Mouse (Mus musculus): Measurements from ENCODE around the gene Chd9. TPM values are rescaled to one million over a fixed set of nuclear protein-coding genes. Genes with fewer than 3 reads are reported as not detected.

Gene Chd9
- total and polyA plus RNA-seq, 2 experiments from 2014 or later = 103 to 112 TPM

DNA sequence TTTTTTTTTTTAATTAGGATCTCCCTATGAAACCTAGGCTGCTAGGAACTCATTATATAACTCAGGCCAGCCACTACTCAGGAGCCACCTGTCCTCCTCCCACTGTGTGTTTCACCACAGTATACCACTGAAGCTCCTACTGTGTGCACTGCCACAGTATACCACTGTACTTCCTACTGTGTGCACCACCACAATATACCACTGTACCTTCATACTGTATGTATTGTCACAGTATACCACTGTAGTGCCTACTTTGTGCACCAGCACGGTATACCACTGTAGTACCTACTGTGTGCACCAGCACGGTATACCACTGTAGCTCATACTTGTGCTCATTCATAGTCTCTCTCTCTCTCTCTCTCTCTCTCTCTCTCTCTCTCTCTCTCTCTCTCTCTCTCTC is 29.9 kb downstream of the Chd9 start:
- no peak overlapping the region for H3K9ac ChIP-seq (replicated peaks; ENCODE audit: low read length)

GRCm38 (mm10) chr8:90861266-90861944 is 33.3 kb downstream of the Chd9 start:
- no peak overlapping the region for H3K9ac ChIP-seq (replicated peaks; ENCODE audit: low read length)
- H3K27me3 ChIP-seq (ENCODE audit: insufficient read depth, low read length) = no peaks in the 10 kb centered on the region
- H3K27ac ChIP-seq = peak overlapping the region; percentile 72
- ATAC-seq (peak; percentile 63; the same call in 1 of the 2 replicates), DNase-seq (ENCODE audit: low spot score) (peak; percentile 72)
- no peaks in the 10 kb centered on the region for H3K9me3 ChIP-seq (ENCODE audit: low read length)
- peak; percentile 26; the same call in 1 of the 2 replicates for TF ChIP-seq CTCF (IDR thresholded peaks at IDR 0.05; ENCODE audit: low read depth)
- H3K4me3 ChIP-seq (ENCODE audit: low read length) = no peak overlapping the region
- H3K36me3 ChIP-seq (ENCODE audit: insufficient read depth, low read length) = no peaks in the 10 kb centered on the region
- H3K4me2 ChIP-seq (ENCODE audit: low read depth, low read length) = peak overlapping the region; percentile 25; the same call in 1 of the 2 replicates
- WGBS = 12% methylated on average over 9 of the region's 9 CpGs
- H3K4me1 ChIP-seq (ENCODE audit: insufficient read depth, low read length) = peaks cover 15% of the 10 kb centered on the region

More for the DNA sequence above, 29.9 kb downstream of the Chd9 start:
- no peak for DNase-seq (ENCODE audit: low spot score)
- ATAC-seq = no peak
- TF ChIP-seq CTCF (IDR thresholded peaks at IDR 0.05; ENCODE audit: low read depth) = no peak
- no peak overlapping the region for H3K4me2 ChIP-seq (ENCODE audit: low read depth, low read length)
- H3K4me1 ChIP-seq (ENCODE audit: insufficient read depth, low read length) = peaks cover 15% of the 10 kb centered on the region
- no peaks in the 10 kb centered on the region for H3K9me3 ChIP-seq (ENCODE audit: low read length)
- 95% methylated on average over 2 of the region's 2 CpGs for WGBS
- no peaks in the 10 kb centered on the region for H3K36me3 ChIP-seq (ENCODE audit: insufficient read depth, low read length)
- no peak overlapping the region for H3K4me3 ChIP-seq (ENCODE audit: low read length)
- no peaks in the 10 kb centered on the region for H3K27me3 ChIP-seq (ENCODE audit: insufficient read depth, low read length)
- H3K27ac ChIP-seq = no peak overlapping the region

- Histone ChIP-seq H3K9ac (replicated peaks; ENCODE audit: low read length) (no peak overlapping the region), H3K4me1 (ENCODE audit: insufficient read depth, low read length) (peaks cover 15% of the 10 kb centered on the region), H3K4me3 (ENCODE audit: low read length) (no peak overlapping the region), H3K27me3 (ENCODE audit: insufficient read depth, low read length) (no peaks in the 10 kb centered on the region), H3K27ac (peak overlapping the region; percentile 72), H3K36me3 (ENCODE audit: insufficient read depth, low read length) (no peaks in the 10 kb centered on the region), H3K4me2 (ENCODE audit: low read depth, low read length) (peak overlapping the region; percentile 25; the same call in 1 of the 2 replicates), H3K9me3 (ENCODE audit: low read length) (no peaks in the 10 kb centered on the region)
- ATAC-seq (peak; percentile 87), DNase-seq (ENCODE audit: low spot score) (peak; percentile 81)
- no peak for TF ChIP-seq CTCF (IDR thresholded peaks at IDR 0.05; ENCODE audit: low read depth)
- WGBS = 7% methylated on average over 9 of the region's 9 CpGs
Observed at GRCm38 (mm10) chr8:90862038-90862437, 33.9 kb downstream of the Chd9 start.

DNA sequence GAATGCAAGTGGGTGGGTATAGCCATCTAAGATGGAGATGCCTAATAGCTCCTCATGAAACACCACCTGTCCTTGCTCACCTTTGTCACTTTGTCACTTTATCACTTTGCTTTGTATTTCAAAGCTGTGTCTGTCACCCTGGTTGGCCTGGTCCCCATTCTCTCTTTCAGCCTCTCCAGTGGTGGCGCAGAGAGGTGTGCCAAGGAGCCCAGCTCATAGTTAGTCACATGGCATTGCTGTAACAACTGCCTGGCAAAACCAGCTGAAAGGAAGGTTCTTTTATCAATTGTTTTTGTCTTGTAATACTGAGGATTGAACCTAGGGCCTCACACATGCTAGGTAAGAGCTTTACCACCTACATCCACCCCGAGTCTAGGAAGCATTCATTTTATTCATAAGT is 38.9 kb downstream of the Chd9 start:
- no peak for DNase-seq (ENCODE audit: low spot score)
- Histone ChIP-seq H3K27me3 (ENCODE audit: insufficient read depth, low read length) (no peaks in the 10 kb centered on the region), H3K4me3 (ENCODE audit: low read length) (no peak overlapping the region), H3K27ac (no peak overlapping the region), H3K9ac (replicated peaks; ENCODE audit: low read length) (no peak overlapping the region), H3K4me2 (ENCODE audit: low read depth, low read length) (no peak overlapping the region), H3K9me3 (ENCODE audit: low read length) (no peaks in the 10 kb centered on the region), H3K36me3 (ENCODE audit: insufficient read depth, low read length) (no peaks in the 10 kb centered on the region), H3K4me1 (ENCODE audit: insufficient read depth, low read length) (peaks cover 37% of the 10 kb centered on the region)
- WGBS = 93% methylated on average over 2 of the region's 2 CpGs
- TF ChIP-seq CTCF (IDR thresholded peaks at IDR 0.05; ENCODE audit: low read depth) = no peak
- no peak for ATAC-seq

GRCm38 (mm10) chr8:90867911-90868310 is 39.8 kb downstream of the Chd9 start:
- no peaks in the 10 kb centered on the region for H3K36me3 ChIP-seq (ENCODE audit: insufficient read depth, low read length)
- 69% methylated on average over 4 of the region's 4 CpGs for WGBS

GRCm38 (mm10) chr8:90868334-90868733 is 40.2 kb downstream of the Chd9 start:
- H3K9me3 ChIP-seq (ENCODE audit: low read length) = no peaks in the 10 kb centered on the region
- DNase-seq (ENCODE audit: low spot score) (no peak), ATAC-seq (no peak)
- TF ChIP-seq CTCF (IDR thresholded peaks at IDR 0.05; ENCODE audit: low read depth) = no peak
- H3K4me2 ChIP-seq (ENCODE audit: low read depth, low read length) = no peak overlapping the region
- H3K36me3 ChIP-seq (ENCODE audit: insufficient read depth, low read length) = no peaks in the 10 kb centered on the region
- no peaks in the 10 kb centered on the region for H3K27me3 ChIP-seq (ENCODE audit: insufficient read depth, low read length)
- no peak overlapping the region for H3K4me3 ChIP-seq (ENCODE audit: low read length)
- peaks cover 32% of the 10 kb centered on the region for H3K4me1 ChIP-seq (ENCODE audit: insufficient read depth, low read length)
- WGBS = 57% methylated on average over 4 of the region's 4 CpGs
- H3K9ac ChIP-seq (replicated peaks; ENCODE audit: low read length) = no peak overlapping the region
- peak overlapping the region; percentile 84; the same call in 1 of the 2 replicates for H3K27ac ChIP-seq

More at GRCm38 (mm10) chr8:90867911-90868310, 39.8 kb downstream of the Chd9 start:
- no peak overlapping the region for H3K4me3 ChIP-seq (ENCODE audit: low read length)
- TF ChIP-seq CTCF (IDR thresholded peaks at IDR 0.05; ENCODE audit: low read depth) = no peak
- no peak for ATAC-seq
- DNase-seq (ENCODE audit: low spot score) = no peak
- no peak overlapping the region for H3K9ac ChIP-seq (replicated peaks; ENCODE audit: low read length)
- H3K27me3 ChIP-seq (ENCODE audit: insufficient read depth, low read length) = no peaks in the 10 kb centered on the region
- peaks cover 32% of the 10 kb centered on the region for H3K4me1 ChIP-seq (ENCODE audit: insufficient read depth, low read length)
- H3K9me3 ChIP-seq (ENCODE audit: low read length) = no peaks in the 10 kb centered on the region
- H3K4me2 ChIP-seq (ENCODE audit: low read depth, low read length) = no peak overlapping the region
- 0 out of 2 replicates have a peak overlapping the region, but pooled peaks have one; percentile 84 for H3K27ac ChIP-seq

Data from hindbrain, postnatal 0 days (tissue).